Mouse (Mus musculus) NIH3T3 (cell line): Measurements from ENCODE around the gene Atg4a-ps.

Experiments used
- DNase-seq: peaks from one replicate; pipeline ENCODE4 v3.0.0-alpha.2; 2012; ENCODE audit warnings: low read depth

The Atg4a-ps gene

DNA sequence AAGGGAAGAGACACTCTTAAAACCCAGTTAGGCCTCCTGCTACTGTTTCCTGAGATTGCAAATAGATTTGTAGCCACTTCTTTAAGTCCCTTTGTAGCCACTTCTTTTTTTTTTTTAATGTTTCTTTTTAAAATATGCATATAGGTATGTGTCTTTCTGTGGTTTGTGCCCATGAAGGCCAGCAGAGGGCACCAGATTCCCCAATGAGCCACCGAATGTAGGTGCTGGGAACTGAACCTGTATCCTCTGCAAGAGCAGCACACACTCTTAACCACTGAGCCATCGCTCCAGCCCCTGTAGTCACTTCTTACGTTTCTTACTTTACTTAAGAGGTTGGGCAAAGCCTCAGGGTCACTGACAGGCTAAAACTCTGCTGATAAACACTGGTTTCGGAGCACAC lies 19.4 kb downstream of the Atg4a-ps start:
- no peak for DNase-seq

DNA sequence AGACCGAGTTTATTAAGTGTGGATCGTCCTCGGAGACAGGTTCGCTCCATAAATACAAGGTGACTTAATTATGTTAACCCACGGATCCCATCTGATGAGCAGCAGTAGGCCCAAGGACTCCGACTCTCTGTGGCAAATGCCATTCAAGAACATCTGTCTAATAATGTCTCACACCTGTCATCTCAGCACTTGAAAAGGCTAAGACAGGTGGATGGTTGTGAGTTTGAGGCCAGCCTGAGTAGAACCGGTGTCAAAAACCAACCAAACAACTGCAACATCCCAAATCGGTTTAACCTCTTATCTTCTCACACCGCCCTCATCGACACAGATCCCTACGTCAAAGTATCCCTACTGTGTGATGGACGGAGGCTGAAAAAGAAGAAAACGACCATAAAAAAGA lies 20.7 kb downstream of the Atg4a-ps start:
- DNase-seq: no peak

DNA sequence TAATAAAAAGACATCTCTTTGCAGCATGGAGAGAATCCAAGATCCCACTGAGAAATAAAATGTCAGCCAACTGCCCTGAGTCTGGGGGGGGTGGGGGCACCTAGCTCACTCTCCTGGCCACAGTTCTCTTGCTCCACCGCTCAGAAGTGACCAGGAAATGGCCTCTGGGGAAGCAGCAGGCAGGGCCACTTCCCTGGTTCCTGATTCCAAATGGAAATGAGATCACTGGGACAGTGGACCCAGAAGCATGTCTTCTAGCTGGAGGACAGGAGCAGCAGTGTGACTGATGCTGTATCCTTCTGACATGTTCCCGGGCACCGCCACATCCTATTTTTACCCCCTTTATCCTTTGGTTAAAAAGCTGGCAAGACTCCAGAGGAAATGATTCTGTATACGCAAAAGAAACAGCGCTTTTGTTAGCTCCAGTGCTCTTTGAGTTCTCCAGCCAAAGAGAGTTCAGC lies 21.2 kb downstream of the Atg4a-ps start:
- DNase-seq: no peak

DNA sequence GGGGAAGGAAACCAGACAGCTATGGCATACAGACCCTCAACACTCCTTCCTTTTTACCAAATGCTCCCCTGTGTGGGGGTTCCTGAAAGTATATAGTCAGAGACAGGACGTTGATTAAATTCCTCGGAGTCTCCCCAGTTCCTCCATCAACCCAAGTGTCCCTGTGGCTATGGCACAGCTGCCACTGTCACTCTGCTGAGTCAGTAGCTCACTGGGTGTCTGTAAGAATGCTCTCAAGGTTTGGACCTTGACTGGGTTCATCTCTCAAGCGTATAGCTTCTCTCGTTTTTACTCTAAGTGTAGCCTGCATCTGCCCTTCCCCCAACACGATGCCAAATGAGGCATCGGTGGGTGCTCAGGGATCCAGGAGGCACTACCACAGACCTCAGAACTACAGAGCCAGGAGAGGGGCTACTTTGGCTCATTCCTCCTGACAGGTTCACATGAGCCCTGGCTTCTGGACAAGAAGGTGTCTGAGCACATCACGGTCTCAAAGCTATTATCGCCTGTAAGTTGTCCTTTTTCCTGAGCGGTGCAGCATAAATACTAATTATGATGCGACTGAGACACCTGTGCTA lies 21.9 kb downstream of the Atg4a-ps start:
- DNase-seq: no peak

DNA sequence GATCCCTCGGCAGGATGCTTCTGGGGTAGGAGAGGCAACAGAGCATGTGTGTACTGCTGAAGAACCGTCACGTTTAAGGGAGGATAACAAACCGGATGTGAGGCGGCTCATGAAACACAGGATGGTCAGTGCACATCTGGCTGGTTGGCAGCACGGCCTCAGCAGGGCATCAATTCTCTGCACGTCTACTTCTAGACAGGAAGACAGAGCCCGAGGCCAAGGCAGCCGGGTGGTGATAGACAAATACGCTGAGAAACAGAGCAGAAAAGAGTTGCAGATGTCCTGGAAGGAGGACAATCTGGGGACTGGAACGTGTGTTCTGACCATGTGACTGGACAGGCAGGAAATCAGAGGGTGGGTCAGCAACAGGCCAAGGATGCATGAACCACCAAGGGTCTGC lies 25.8 kb downstream of the Atg4a-ps start:
- no peak for DNase-seq

DNA sequence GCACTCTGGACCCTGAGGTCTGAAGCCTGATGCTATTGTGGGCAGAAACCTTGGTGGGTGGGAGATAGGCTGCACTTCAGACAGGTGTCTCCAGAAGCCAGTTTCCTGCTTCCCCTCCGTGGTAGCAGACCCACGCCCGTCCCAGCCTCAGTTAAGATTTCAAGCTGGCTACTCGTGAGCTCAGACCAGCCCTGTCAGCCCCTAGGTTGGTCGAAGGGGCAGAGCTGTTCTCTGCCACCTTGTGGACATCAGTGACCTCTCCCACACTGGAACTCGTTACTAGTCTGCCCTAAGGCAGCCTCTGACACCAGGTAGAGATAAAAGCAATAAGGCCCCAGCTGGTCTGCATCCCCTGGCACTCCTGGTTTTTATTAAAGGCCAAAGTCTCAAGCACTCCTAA lies 28.9 kb downstream of the Atg4a-ps start:
- no peak for DNase-seq

DNA sequence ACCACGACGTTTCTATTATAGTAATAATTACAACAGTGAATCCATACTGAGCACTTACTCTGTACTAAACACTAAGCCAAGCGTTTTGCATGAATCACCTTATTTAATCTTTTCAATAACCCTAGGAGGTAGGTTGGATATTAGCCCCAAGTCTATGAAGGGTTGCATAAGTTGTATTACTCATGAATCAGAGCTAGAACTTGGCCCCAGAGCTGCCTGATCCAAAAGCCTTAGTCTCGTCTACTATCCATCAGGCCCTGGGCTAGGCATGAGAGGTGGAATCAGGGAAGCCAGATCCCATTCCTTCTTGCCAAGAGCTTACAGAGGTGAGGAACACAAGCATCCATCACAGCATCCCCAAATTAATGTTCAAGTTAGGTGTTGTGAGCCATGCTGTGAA lies 30.2 kb downstream of the Atg4a-ps start:
- peak; percentile 86 for DNase-seq

DNA sequence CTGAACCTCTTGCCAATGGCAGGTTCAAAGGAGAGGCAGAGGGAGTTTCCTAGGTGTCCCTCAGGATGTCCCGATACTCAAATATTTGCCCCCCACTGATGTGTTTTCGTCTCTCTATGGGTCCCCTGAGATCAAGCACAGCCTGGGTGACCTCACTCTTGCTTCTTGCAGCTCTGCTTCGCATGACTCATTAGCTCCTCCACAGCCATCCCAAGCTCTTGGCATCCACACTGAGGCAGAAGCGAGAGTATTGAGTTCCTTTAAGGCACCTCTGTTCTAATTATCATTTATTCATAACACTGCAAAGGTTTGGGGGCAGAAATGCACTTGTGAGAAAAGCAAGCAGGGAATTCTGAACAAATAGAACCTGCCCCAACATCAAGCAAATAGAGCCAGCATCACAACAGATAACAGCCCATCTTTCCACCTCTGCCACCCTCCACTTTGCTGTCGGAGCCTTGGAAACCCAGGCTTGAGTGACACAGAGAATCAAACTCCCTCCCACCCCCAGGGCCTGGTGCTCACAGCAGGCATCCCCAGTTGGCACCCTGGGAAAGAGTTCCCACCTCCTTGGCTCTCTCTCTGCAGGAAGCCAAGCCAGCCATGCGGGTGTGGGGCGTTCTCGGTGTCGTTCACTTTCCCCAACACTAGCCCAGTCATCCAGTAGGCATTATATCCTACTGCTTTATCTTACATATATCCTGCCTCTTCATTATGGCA lies 33.1 kb downstream of the Atg4a-ps start:
- peak; percentile 81 for DNase-seq

DNA sequence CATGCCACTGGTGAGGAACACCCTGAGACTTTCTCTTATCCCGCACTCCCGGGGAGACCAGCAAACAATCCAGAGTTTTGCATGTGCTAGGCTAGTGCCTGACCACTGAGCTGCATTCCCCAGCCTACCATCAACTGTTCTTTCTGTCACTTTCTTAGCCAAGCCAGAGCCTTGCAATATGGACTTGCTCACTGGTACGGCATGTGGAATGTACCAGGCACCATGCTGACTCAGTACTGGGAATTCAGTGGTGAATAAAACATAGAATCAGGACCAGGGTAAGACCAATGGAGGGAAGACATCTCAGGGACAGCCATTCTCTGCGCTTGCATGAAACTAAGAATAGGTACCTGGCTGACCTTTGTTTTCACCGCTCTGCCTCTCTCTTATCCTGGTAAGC lies 35.6 kb downstream of the Atg4a-ps start:
- DNase-seq: peak; percentile 56

DNA sequence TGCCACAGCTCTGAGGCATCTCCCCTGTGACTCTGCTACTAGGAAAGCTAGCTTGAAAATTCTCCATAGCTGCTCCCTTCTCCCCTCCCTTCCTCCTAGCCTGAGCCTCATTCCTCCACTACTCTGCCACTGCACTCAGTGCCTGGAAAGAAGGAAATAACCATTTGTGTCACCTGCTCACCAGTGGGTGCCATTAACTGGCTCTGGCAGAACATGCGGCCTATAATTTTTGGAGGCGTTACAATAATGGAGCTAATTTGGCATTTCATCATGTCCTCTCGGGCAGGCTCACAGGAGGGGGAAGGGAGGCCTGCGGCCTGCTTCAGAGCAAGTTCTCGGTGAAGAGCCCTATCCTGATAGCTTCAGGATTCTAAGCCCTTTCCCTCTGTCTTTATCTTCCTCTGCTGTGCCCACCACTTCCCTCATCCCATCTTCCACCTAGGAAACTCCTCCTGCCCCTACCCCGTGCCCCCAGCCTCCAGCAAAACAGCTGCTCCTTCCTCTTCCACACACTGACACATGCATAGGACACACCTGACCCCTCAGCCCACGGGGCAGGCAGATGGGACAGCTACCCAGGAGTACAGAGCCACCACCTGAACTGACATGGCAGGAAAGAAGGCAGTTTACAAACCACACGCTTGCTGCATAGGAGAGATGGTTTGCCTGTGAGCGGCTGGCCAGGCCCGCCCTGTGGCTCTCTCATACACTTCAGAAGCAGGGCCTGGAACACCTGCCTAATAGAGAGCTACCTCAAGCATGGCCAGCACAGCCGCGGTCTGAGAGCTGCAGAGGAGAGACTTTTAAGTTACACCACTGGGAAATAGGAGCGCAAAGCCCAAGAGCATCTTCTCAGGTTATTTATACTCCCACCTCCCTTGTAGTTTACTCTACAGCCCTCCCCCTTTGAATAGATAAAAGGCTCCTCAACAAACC lies 38.9 kb downstream of the Atg4a-ps start:
- DNase-seq: no peak

DNA sequence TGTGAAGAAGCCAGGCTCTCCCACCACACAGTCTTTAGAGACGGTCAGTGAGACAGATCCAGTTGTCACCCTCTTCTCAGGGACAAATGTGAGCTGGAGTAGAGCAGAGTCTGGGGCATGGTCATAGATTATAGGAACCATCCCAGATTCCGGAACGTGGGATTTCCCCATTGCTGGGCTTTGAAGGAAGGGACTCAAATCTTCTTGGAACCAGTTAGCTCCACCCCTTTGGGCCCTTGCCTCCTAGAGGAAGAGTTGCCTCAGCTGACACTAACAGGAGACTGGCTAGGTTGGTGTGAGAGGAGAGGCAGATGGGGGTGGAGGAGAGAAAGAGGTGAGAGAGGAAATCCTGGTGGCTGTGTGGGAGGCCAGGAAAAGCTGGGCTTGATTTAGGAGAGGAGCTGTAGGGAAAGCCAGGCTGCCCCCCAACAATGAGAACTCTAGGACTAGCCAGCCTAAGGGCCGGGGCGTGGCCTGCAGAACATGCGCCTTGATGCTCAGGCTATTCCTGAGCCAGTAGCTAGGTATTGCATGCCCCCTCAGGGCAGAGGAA lies 39.7 kb downstream of the Atg4a-ps start:
- peak; percentile 27 for DNase-seq

DNA sequence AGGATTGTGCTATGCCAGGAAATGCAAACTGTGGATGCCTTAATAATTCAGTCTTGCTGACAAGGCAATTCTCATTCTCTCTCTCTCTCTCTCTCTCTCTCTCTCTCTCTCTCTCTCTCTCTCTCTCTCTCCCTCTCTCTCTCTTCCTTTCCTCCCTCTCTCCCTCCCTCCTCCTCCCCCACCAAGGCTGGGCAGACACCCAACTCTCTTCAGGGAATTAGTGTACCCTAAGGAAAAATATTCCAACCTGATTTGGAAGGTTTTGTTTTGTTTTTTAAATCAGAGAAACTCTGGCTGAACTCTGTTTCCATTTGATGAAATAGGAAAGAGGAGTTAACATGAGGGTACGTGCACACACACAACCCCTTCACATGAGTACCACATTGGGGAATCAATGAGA lies 44.3 kb downstream of the Atg4a-ps start:
- peak; percentile 82 for DNase-seq

DNA sequence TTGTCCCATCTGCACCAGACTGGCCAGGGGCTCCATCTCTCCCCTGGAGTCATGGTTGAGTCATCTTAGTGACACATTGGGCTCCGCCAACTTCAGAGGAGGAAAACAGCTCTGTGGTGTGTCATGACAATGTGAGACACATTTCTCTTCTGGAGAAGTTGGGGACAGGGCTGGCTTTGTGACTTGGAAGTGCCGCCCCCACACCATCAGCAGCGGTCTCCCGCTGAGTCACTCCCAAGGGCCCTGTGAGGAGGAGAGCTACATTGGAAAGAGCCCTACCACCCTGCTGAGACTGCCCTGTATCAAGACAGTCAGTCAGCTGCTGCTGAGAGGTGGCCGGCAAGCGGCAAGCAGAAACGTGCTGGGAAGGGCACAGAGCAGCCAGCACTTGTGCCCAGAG lies 44.9 kb downstream of the Atg4a-ps start:
- peak; percentile 53 for DNase-seq

DNA sequence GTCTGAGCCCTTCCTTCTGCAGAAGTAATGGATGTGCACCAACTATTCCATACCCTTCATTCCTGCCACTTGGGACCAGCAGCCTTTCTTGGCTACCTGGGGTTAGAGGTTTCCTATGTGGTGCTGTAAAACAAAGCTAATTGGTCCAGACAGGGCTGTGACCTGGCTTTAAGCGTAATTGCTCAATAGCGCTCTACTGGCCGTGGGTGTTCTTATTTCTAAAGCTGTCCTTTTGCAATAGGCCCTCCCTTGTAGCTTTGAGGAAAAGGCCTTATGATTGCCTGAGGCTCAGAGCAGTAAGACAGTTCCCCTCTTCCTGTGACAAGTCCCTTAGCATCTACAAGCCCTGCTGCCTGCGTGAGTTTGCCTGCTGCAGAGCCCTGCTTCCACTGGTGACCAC lies 48.3 kb downstream of the Atg4a-ps start:
- DNase-seq: peak; percentile 34

DNA sequence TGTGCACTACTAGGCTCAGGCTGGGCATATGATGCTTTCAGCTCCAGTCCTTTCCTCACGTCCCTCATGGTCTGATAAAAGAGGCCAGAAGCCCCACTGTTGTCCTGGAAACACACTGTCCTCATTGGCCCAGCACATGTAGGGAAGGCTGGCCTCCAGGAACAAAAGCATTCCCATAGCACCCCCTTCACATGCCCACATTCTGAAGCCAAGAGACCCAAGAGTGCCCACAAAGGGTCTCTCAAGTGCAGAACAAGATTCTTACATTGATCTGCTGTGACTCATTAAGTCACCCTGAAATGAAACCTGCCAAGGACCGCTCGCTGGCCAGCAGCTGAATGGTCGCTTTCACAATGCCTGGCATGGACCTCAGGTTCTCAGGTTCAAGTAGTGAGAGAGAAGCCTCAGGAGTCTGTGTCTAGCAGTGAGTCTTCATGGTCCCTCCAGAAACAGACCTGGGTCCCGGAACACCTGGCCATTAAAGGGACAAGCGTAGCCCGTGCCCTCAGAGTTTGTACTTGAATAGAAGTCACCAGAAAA lies 50.5 kb downstream of the Atg4a-ps start:
- DNase-seq: peak; percentile 43
